Mouse (Mus musculus) T-helper 2 cell (primary cell): Measurements from ENCODE around the gene Rab11fip3.
"Not testable (repeated sequence)": the region's sequence is repeated elsewhere in the genome, so short reads cannot be mapped to it uniquely, and the experiment has no call there.

Source experiments
- in situ Hi-C: fragments of 300-600 bp; cut with MboI, MseI; formaldehyde crosslinking; loops from one replicate; pipeline ENCODE4 v1.15.1; 2025; ENCODE audit warnings: high pct_unique_total_duplicates

The Rab11fip3 gene

DNA sequence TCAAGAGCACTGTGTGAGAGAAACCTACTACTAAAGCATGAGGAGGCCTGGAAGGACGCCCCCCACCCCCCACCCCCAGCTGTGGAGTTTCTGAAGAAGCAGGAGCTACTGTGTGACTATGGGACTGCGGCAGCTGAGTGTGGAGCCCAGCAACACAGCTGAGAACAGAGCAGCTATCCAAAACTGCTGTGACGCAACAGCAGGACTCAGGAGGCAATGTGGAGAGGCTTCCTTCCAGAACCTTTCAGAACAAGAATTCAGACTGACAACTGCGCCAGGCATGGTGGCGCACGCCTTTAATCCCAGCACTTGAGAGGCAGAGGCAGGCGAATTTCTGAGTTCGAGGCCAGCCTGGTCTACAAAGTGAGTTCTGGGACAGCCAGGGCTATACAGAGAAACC lies 28.6 kb downstream of the Rab11fip3 start:
- in situ Hi-C loops: not testable (repeated sequence)

DNA sequence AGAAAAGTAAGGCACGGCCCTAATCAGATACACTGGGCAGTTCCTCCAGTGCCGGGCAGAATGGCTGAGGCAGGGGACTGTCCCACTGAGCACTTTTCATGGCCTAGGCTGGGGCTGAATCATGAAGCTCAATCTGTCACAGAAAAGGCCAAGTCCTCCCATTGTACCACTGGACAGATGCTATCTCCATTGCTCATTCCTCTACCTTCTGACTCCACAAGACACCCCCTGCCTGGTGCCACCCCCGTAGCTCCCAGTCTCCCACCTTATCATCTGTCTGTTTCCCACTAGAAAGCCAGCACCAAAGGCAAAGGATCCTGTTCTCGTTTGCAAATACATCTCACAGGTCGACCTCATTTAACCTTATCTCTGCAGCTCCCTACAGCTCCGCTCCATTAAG lies 37.3 kb downstream of the Rab11fip3 start:
- in situ Hi-C loops: no loop called here

DNA sequence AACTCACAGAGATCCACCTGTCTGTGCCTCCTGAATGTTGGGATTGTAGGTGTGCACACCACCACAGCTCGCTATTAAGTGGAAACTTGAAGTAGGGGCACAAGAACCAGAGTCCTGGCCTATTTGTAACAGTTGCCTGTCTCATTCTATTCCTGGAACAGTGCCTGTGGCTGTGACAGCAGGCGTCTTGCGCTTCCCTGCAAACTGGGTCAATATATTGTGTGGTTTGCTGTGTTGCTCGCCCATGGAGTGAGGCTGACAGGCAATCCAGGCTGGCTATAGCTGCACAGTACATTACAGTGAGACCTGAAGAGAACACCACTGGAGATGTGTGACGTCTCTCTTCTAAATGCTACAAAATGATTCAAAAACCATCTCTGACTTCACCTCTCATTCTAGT lies 37.8 kb downstream of the Rab11fip3 start:
- in situ Hi-C loops: no loop called here

- in situ Hi-C loops: no loop called here
Observed at GRCm38 (mm10) chr17:26028261-26028660, 41.1 kb downstream of the Rab11fip3 start.

- in situ Hi-C loops: no loop called here
Observed at GRCm38 (mm10) chr17:26024674-26025073, 44.7 kb downstream of the Rab11fip3 start.

GRCm38 (mm10) chr17:26023966-26024365 lies 45.4 kb downstream of the Rab11fip3 start:
- in situ Hi-C loops: no loop called here

DNA sequence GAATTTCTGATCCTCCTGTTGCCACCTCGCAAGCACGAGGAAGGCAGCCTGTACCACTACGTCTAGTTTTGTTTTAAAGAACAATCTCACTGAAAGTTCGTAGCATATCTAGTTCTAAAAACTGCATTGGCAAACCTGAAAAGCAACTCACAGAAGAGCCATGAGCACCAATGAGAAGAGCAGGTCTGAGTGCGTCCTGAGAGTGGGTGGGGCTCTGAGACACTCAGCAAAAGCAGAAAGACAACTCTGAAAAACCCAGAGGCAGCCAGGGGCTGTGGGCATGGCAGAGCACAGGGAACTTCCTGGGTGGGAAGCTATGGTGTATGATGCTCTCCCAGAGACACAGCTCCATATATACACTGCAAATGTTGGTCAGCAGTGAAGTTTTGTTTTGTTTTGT lies 46.2 kb downstream of the Rab11fip3 start:
- in situ Hi-C loops: no loop called here

DNA sequence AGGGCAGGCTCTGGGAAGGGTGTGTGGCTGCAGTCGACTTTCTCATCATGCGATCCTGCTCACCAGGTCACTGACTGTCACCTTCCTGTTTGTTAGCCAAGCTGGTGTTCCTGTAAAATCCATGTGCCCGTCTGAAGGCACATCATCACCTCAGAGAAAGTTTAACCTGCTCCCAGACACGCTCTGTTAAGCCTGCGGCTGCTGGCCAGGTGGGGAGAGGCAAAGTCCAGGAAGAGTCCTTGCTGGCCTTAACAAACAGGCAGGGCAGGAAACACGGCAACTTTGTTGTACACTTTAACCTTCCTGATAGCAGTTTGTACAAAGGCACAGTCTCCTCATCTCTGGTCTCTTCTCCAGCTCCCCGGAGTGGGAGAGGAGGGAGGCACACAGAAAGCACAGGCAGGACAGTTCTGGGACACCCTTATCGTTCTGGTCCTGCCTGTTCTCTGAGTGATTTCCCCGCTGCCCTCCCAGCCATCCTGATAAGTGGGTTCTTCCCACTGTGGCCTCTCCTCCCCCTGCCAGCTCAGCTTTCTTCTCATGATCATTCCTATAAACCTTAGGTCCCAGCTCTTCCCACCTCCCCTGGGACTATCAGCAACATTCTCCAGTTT lies 47.5 kb downstream of the Rab11fip3 start:
- in situ Hi-C loops: no loop called here

GRCm38 (mm10) chr17:26020848-26021347 lies 48.5 kb downstream of the Rab11fip3 start:
- in situ Hi-C loops: no loop called here

DNA sequence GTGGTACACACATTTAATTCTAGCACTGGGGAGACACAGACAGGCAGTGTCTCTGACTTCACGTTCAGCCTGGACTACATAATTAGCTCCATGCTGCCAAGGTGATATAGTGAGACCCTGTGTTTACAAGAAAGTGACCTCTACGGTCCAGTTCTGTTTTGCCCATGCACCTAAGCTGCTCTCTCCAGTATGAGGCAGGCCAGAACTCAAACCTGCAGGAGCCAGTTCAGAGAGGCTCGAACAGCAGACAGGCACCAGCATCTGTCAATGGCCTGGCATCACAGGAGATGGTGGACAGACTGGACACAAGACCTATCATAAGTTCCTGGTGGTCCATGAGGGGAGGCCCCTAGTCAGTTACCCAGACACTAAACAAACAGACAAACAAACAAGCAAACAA lies 51.0 kb downstream of the Rab11fip3 start:
- in situ Hi-C loops: no loop called here

DNA sequence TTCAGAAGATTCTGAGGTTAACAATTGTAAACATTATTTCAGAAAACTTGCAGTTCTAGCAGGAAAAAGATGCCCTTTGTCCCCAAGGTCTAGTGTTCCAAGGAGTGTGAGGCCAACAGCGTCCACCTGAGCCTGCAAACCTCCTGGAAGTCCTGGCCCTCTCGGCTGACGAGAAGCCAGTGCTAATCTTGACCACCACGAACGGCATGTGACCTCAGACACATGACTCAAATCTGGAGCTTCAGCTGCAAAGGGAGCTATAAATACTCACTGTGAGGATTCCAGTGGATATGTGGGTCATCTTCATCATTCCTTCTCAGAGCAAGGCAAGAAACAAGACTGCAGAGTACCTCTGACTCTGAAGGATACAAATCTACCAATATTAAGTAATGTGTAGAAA lies 51.4 kb downstream of the Rab11fip3 start:
- in situ Hi-C loops: no loop called here

DNA sequence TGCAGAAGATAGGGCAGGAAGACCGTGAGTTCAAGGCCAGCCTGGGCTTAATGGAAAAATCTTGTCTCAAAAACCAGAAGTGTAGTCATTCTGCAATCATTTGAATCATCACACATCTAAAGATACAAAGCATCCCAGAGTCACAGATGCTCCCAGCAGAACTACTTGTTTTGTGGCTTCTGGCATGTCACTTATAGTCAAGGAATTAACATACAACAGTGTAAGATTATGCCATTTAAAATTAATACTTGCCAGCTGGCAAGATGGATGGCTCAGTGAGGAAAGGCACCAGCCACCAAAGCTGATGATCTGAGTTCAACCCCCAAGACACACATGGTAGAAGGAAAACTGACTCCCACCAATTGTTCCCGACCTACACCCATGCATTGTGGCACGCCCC lies 52.3 kb downstream of the Rab11fip3 start:
- in situ Hi-C loops: no loop called here

DNA sequence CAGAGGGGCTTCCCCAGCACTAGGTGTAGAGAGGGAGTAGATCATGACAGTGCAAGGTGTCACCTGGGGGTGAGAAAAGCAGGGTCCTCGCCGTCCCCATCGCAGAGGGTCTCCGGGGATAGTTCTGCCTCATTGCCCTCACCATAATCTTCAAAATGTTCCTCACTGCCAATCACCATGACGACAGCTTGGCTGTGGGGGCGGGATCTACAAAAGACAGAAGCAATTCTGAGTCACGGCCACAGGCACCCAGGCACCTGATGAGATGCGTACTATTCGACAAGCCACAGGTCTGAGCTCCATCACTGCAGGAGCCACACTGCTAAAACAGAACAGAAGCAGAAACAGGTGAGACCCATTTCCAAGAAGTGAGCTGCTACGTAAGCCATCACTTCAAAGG lies 55.6 kb downstream of the Rab11fip3 start:
- in situ Hi-C loops: loop anchor here (5.0 kb wide), 1 partner anchor 121 kb away; no protein-coding TSS in a partner anchor

GRCm38 (mm10) chr17:26011841-26012460 lies 57.4 kb downstream of the Rab11fip3 start:
- in situ Hi-C loops: loop anchor here (5.0 kb wide), 1 partner anchor 120 kb away; no protein-coding TSS in a partner anchor

GRCm38 (mm10) chr17:26009540-26009939 lies 59.8 kb downstream of the Rab11fip3 start:
- in situ Hi-C loops: no loop called here

- in situ Hi-C loops: no loop called here
Observed at GRCm38 (mm10) chr17:26008787-26009186, 60.6 kb downstream of the Rab11fip3 start.

DNA sequence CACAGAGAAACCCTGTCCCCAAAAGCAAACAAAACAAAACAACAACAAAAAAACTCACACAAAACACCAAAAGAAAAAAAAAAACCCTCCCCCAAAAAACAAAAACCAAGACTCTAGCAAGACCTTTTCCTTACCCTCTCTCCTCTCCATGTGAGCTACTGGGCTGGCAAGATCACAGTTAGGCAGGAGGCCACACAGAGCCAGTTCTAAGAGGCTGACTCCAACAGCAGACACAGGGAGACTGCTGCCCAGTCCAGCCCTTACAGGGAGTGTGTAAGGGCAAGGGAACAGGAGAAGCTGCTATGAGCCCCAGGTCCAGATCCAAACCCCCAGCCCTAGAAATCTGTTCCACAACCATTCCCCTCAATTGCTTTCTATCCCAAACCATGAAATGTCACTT lies 61.0 kb downstream of the Rab11fip3 start:
- in situ Hi-C loops: no loop called here

DNA sequence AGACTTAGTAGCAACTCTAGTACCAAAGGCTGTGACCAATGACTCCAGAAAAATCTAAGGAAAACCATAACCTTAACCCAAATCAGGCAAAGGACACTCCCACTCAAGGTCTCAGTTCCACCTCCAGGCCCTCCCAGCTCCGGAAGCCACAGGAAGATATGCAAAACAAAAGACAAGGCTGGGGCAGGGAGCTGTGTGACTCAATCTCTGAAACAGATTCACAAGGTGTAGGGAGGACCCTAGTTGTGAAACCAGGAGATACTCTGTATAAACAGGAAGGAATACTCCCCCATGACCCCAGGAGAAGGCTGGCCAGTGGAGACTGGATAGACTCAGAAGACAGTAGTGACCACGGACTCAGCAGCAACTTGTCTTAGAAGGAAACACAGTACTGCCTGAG lies 61.7 kb downstream of the Rab11fip3 start:
- in situ Hi-C loops: no loop called here

- in situ Hi-C loops: no loop called here
Observed at GRCm38 (mm10) chr17:26005731-26006450, 63.5 kb downstream of the Rab11fip3 start.

- in situ Hi-C loops: no loop called here
Observed at GRCm38 (mm10) chr17:26004711-26005110, 64.6 kb downstream of the Rab11fip3 start.

GRCm38 (mm10) chr17:26003864-26004263 lies 65.5 kb downstream of the Rab11fip3 start:
- in situ Hi-C loops: no loop called here

GRCm38 (mm10) chr17:25998425-25998824 lies 70.9 kb downstream of the Rab11fip3 start:
- in situ Hi-C loops: no loop called here

DNA sequence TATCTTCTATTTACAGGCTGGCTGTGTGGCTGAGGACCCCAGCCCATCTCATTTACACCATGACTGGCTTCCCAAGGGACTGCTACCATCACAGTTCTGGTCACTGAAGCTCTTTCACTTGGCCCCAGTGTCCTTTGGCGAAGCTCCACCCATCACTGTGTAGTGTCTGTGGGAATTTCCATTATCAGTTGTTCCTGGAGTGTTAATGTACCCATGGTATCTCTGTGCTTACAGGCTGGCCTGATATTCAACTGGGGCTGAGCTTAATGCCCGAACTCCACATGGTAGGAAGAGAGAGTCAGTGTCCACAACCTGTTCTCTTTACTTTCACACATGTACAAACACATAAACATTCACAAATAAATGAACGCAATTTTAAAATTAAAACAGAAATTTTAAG lies 75.9 kb downstream of the Rab11fip3 start:
- in situ Hi-C loops: no loop called here
